Mouse (Mus musculus) B cell, adult 67 days (primary cell): ENCODE data around the gene Galnt18. TPM values are rescaled to one million over a fixed set of nuclear protein-coding genes. Genes with fewer than 3 reads are reported as not detected.

Source experiments
- total RNA-seq, 2 experiments: library from RNA; stranded (reverse); gene quantifications; 4 replicates each; pipeline ENCODE4 v1.2.4; 2023

Gene Galnt18
- total RNA-seq, result not detected

GRCm38 (mm10) chr7:111779504-111780242 lies at the start of gene Galnt18:
Galnt18 (minus strand) TSS chr7:111779977.

Other genes with a start within 250 kb of the Galnt18 start
- 10 to 100 TPM; 53.0 to 55.3 TPM for gene Usp47, start 243.5 kb upstream of the Galnt18 start, total RNA-seq